Mouse (Mus musculus) stomach, embryonic 15.5 days (tissue): ENCODE measurements around the gene Ctcf. TPM values are rescaled to one million over a fixed set of nuclear protein-coding genes. Genes with fewer than 3 reads are reported as not detected.

Source experiments
- ATAC-seq: fragments of 200-750 bp; cut with Nextera tagmentation; 2 replicates; pipeline ENCODE4 v1.8.0; 2017; ENCODE audit warnings: low read depth, moderate number of reproducible peaks, moderate TSS enrichment; ENCODE audit not compliant: insufficient read depth, low FRiP score
- H3K27ac ChIP-seq: fragments of 300-500 bp; sonication (generic); 2 replicates; pipeline ENCODE4 v1.5.1; 2015; ENCODE audit warnings: mild to moderate bottlenecking, inconsistent platforms
- H3K27me3 ChIP-seq: fragments of 300-500 bp; sonication (generic); replicated peaks from 2 replicates; pipeline ENCODE4 v1.6.1; 2015; ENCODE audit warnings: inconsistent platforms
- H3K36me3 ChIP-seq: fragments of 300-500 bp; sonication (generic); 2 replicates; pipeline ENCODE4 v1.6.1; 2015; ENCODE audit warnings: inconsistent platforms
- H3K4me1 ChIP-seq: fragments of 300-500 bp; sonication (generic); 2 replicates; pipeline ENCODE4 v1.6.1; 2015; ENCODE audit warnings: inconsistent platforms
- H3K4me2 ChIP-seq: fragments of 300-500 bp; sonication (generic); 2 replicates; pipeline ENCODE4 v1.6.1; 2015; ENCODE audit warnings: mild to moderate bottlenecking, inconsistent platforms
- H3K4me3 ChIP-seq: fragments of 300-500 bp; sonication (generic); replicated peaks from 2 replicates; pipeline ENCODE4 v1.5.1; 2015; ENCODE audit warnings: inconsistent platforms
- H3K9ac ChIP-seq: fragments of 300-500 bp; sonication (generic); 2 replicates; pipeline ENCODE4 v1.6.1; 2015; ENCODE audit warnings: inconsistent platforms
- H3K9me3 ChIP-seq: fragments of 300-500 bp; sonication (generic); 2 replicates; pipeline ENCODE4 v1.6.1; 2016; ENCODE audit warnings: inconsistent platforms
- WGBS: fragments of 180-500 bp; shearing (Covaris S2); methylation state at CpG from one replicate; pipeline ENCODE4 v1.1.7; 2015; 5-methylcytosine and 5-hydroxymethylcytosine counted together
- polyA plus RNA-seq: library from polyadenylated mRNA; unstranded; fragments of >200 nt; fragmentation: Nextera tagmentation; extraction: Ambion mirVana; gene quantifications from 2 replicates; pipeline ENCODE4 v1.2.1, GENCODE M21; 2015

The Ctcf gene
- polyA plus RNA-seq, 1 experiment from 2014 or later: 112 TPM

DNA sequence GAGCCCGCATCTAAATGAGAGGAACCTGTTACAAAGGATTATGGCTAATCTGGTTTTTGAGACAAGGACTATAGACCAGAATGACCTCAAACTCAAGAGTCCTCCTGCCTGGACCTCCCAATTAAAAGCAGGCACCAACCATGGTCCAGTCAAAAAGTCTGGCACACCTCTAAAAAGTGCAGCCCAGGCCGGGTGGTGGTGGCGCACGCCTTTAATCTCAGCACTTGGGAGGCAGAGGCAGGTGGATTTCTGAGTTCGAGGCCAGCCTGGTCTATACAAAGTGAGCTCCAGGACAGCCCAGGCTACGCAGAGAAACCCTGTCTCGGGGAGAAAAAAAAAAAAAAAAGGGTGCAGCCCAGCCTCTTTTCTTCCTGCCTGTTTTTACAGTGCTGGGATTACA, 49.0 kb downstream of the Ctcf start:
- Histone ChIP-seq H3K4me1 (peaks cover 7% of the 10 kb centered on the region), H3K4me3 (no peak overlapping the region), H3K36me3 (peaks cover 20% of the 10 kb centered on the region), H3K4me2 (peak overlapping the region; percentile 46; the same call in 1 of the 2 replicates), H3K9ac (no peak overlapping the region), H3K27me3 (no peaks in the 10 kb centered on the region), H3K9me3 (no peaks in the 10 kb centered on the region), H3K27ac (no peak overlapping the region)
- 69% methylated on average over 7 of the region's 7 CpGs for WGBS
- no peak for ATAC-seq

DNA sequence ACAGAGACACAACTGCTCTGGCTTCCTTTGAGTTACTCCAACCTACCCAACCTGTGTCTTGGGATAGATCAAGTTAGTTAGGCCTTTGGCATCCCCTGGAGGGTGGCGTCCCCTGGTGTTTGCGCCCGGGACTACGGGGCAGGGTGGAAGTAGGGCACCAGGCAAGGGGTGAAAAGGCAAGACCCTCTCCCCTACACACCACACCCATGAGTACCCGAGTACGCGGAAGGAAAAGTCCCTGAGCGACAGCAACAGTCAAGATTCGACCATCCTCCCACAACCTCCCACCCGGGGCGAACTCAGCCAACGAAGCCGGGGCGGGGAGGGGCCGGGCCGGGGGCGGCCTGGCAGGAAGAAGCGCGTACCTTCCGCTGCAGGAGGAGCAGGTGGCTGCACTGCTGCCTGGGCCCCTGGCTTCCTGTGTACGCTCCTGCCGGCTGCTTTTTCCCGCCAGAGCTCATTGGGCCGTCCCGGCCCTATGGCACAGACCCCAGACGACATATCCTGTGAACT, 49.5 kb downstream of the Ctcf start, which contains the start of gene Carmil2:
Gene Carmil2 (plus strand): TSS at position 479 of the 513 bp plus-strand sequence.
- Histone ChIP-seq H3K27me3 (no peaks in the 10 kb centered on the region), H3K9ac (no peak within 1 kb of the TSS), H3K27ac (no peak within 1 kb of the TSS), H3K9me3 (no peaks in the 10 kb centered on the region), H3K4me3 (peak within 1 kb of the TSS; percentile 17; the same call in 1 of the 2 replicates), H3K4me2 (peak within 1 kb of the TSS; percentile 46), H3K36me3 (peaks cover 15% of the 10 kb centered on the region), H3K4me1 (peaks cover 7% of the 10 kb centered on the region)
- 4% methylated on average over 25 of the region's 26 CpGs for WGBS
- ATAC-seq: peak; percentile 37; the same call in 1 of the 2 replicates

DNA sequence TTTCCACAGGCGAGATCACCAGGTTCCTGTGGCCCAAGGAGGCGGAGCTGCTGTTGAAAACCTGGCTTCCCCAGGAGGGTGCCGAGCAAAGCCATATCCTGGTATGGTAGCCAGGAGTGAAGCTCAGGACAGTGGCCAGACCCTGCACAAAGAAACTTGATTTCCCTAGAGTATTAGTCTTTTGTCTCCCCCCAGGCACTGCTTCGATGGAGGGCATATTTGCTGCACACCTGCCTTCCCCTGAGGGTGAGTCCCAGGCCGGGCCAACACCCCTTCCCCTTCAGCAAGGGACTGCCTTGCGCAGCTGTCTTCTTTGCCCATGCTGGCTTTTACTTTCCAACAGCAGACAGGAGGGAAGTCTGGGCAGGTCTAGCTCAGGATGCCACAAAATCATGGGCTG, 50.2 kb downstream of the Ctcf start:
- no peak overlapping the region for H3K4me3 ChIP-seq
- peaks cover 7% of the 10 kb centered on the region for H3K4me1 ChIP-seq
- H3K36me3 ChIP-seq: peaks cover 8% of the 10 kb centered on the region
- no peak overlapping the region for H3K9ac ChIP-seq
- no peak for ATAC-seq
- H3K27me3 ChIP-seq: no peaks in the 10 kb centered on the region
- H3K4me2 ChIP-seq: no peak overlapping the region
- no peaks in the 10 kb centered on the region for H3K9me3 ChIP-seq
- 63% methylated on average over 6 of the region's 6 CpGs for WGBS
- no peak overlapping the region for H3K27ac ChIP-seq

DNA sequence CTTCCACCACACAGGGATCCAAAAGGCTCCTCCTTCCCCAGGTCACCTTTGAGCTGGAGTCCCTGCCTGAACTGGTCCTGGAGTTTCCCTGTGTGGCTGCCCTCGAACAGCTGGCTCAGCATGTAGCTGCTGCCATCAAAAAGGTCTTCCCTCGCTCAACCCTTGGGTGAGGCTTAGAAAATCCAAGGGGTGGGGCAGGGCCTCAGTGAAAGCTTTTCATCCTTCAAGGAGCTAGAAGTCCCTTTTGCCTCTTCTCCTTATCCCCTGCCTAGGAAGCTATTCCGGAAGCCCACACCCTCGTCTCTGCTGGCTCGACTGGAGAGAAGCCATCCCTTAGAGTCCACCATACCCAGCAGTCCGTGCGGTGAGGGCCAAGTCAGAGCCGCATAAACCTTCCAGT, 51.1 kb downstream of the Ctcf start:
- Histone ChIP-seq H3K4me1 (peaks cover 7% of the 10 kb centered on the region), H3K27ac (no peak overlapping the region), H3K4me3 (no peak overlapping the region), H3K27me3 (no peaks in the 10 kb centered on the region), H3K9me3 (no peaks in the 10 kb centered on the region), H3K4me2 (no peak overlapping the region), H3K9ac (no peak overlapping the region), H3K36me3 (peaks cover 8% of the 10 kb centered on the region)
- WGBS: 68% methylated on average over 8 of the region's 8 CpGs
- ATAC-seq: no peak

DNA sequence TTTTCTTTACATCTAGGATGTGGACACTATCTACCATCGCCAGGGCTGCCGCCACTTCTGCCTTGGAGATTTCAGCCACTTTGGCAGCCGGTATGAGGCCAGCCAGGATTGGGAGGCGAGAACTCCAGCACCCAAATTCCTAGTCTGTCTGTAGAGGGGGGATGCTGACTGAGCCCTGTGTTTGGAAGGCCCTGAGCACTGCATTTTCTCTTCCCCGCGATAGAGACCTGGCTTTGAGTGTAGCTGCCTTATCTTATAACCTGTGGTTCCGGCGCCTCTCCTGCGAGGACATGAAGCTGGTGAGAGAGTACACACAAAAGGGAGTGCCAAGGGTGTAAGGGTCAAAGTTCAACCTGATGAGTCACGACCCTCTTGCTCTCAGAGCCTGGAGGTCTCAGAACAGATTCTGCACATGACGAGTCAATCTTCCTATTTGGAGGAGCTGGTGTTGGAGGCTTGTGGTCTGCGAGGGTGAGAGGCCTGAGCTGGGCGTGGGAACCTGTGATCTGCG, 51.9 kb downstream of the Ctcf start:
- Histone ChIP-seq H3K4me1 (peaks cover 7% of the 10 kb centered on the region), H3K9ac (no peak overlapping the region), H3K4me3 (no peak overlapping the region), H3K9me3 (no peaks in the 10 kb centered on the region), H3K4me2 (no peak overlapping the region), H3K27ac (no peak overlapping the region), H3K27me3 (no peaks in the 10 kb centered on the region), H3K36me3 (peaks cover 8% of the 10 kb centered on the region; the same call in 1 of the 2 replicates)
- ATAC-seq: no peak
- 49% methylated on average over 14 of the region's 14 CpGs for WGBS

DNA sequence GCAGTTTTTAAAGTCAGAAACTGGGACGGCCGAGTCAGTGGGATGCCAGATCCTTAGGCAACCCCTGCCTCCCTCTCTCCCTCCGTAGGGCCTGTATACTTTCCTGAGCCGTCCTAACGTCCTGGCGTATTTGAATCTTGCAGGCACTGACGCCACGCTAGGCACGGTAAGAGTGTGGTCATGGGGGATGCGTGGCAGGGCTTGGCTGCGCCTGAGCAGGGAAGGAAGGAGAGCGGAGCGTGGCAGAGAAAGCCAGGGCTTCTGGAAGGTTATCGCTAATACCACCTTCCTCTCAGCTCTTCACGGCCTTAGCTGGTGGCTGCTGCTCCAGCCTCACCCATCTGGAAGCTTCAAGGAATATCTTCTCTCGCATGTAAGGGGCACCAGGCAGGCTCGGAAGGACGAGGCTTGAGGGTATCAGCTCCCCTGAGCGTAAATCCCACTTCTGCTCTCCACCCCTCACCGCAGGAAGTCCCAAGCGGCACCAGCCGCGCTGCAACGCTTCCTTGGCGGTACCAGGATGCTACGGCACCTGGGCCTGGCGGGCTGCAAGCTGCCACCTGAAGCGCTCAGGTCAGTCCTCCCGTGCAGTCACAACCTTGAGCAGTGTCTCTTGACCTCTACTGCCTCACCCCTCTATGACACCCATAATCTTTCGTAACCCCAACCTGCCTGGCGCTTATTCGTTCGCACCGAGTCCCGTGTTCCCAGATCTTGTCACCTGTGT, 53.1 kb downstream of the Ctcf start:
- Histone ChIP-seq H3K4me2 (no peak overlapping the region), H3K27ac (no peak overlapping the region), H3K9ac (no peak overlapping the region), H3K4me3 (no peak overlapping the region), H3K36me3 (no peaks in the 10 kb centered on the region), H3K9me3 (no peaks in the 10 kb centered on the region), H3K27me3 (peaks cover 1% of the 10 kb centered on the region; the same call in 1 of the 2 replicates), H3K4me1 (peaks cover 13% of the 10 kb centered on the region)
- 65% methylated on average over 35 of the region's 35 CpGs for WGBS
- ATAC-seq: no peak

DNA sequence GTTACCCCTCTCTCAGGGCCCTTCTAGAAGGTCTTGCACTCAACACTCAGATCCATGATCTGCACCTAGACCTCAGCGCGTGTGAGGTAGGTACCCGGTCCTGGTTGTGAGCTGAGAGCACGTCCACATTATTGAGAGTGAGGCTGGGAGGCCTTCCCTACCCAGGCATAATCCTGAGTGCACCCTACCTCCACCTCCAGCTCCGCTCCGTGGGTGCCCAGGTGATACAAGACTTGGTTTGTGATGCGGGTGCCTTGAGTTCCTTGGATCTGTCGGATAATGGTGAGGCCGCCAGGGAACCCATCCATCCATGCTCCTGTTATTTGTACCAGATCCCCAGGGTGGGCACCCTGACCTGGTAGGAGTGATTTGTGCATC, 53.6 kb downstream of the Ctcf start:
- Histone ChIP-seq H3K4me3 (no peak overlapping the region), H3K36me3 (no peaks in the 10 kb centered on the region), H3K9ac (no peak overlapping the region), H3K9me3 (no peaks in the 10 kb centered on the region), H3K4me2 (no peak overlapping the region), H3K27ac (no peak overlapping the region), H3K4me1 (peaks cover 15% of the 10 kb centered on the region), H3K27me3 (peaks cover 3% of the 10 kb centered on the region; the same call in 1 of the 2 replicates)
- no peak for ATAC-seq
- 87% methylated on average over 9 of the region's 9 CpGs for WGBS

DNA sequence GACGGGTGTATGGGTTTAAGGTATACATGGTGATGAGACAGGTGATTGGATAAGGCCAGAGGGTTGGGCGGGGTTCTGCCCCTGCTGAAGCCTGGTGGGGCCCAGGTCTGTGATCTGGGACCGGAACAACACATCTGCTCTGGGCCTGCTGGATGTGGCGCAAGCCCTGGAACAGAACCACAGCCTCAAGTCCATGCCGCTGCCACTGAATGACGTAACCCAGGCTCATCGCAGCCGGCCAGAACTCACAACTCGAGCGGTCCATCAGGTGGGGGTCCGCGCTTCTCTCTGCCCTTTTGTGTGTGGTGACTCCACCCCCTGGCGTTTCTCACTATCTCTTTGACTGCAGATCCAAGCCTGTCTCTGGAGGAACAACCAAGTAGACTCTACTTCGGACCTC, 54.6 kb downstream of the Ctcf start:
- 71% methylated on average over 14 of the region's 14 CpGs for WGBS
- no peaks in the 10 kb centered on the region for H3K36me3 ChIP-seq
- no peak overlapping the region for H3K27ac ChIP-seq
- no peak for ATAC-seq
- H3K27me3 ChIP-seq: peaks cover 3% of the 10 kb centered on the region; the same call in 1 of the 2 replicates
- no peak overlapping the region for H3K4me3 ChIP-seq
- H3K9me3 ChIP-seq: no peaks in the 10 kb centered on the region
- H3K9ac ChIP-seq: no peak overlapping the region
- H3K4me2 ChIP-seq: no peak overlapping the region
- H3K4me1 ChIP-seq: peaks cover 10% of the 10 kb centered on the region

DNA sequence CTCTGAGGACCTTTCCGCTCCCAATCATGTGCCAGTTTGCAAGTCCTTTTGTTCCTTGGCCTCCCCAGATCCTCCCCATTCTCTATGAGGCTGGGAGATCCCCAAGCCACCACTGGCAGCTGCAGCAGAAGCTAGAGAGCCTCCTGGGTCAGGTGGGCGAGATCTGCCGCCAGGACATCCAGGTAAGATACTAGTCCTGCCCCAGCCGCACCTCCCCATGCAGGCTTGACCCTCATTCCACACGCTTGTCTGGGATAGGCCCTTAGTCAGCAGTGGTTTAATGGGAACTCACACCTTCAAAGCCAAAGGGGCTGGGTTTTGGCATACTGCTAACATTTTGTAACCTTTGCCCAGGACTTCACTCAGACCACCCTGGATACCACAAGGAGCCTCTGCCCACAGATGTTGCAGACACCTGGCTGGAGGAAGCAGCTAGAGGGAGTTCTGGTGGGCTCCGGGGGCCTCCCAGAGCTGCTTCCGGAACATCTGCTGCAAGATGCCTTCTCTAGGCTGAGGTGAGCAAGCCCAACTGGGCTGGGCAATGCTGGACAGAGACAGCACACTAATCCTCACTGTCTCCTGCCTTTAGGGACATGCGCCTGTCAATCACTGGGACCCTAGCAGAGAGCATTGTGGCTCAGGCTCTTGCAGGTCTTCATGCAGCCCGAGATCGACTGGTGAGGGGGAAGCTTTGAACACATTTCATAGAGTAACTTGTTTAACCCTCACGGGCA, 56.2 kb downstream of the Ctcf start:
- WGBS: 91% methylated on average over 11 of the region's 11 CpGs

DNA sequence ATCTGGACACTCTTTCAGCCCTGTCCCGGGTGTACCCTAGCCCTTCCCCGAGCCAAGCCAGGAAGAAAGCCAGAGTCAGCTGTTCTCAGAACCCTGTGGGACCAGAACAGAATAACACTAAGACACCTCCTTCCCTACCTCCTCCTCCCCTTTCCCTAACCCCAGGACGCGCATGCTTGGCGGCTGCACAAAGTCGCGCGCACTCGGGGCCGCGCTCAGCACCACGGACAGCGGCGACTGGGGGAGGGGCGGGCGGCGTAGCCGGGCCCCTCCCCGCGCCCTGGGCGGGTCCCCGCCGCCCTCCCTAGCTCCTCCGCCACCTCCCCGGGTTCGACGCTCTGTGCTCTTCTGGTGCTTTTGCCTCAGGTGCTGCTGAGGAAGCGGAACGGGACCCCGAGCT, 57.3 kb downstream of the Ctcf start:
- WGBS: 2% methylated on average over 26 of the region's 30 CpGs

More for the DNA sequence above, 56.2 kb downstream of the Ctcf start:
- peaks cover 8% of the 10 kb centered on the region for H3K4me1 ChIP-seq
- no peak overlapping the region for H3K4me3 ChIP-seq
- no peak overlapping the region for H3K4me2 ChIP-seq
- peaks cover 3% of the 10 kb centered on the region; the same call in 1 of the 2 replicates for H3K27me3 ChIP-seq
- no peak overlapping the region for H3K27ac ChIP-seq
- peaks cover 7% of the 10 kb centered on the region; the same call in 1 of the 2 replicates for H3K36me3 ChIP-seq
- H3K9me3 ChIP-seq: no peaks in the 10 kb centered on the region
- ATAC-seq: no peak
- no peak overlapping the region for H3K9ac ChIP-seq

DNA sequence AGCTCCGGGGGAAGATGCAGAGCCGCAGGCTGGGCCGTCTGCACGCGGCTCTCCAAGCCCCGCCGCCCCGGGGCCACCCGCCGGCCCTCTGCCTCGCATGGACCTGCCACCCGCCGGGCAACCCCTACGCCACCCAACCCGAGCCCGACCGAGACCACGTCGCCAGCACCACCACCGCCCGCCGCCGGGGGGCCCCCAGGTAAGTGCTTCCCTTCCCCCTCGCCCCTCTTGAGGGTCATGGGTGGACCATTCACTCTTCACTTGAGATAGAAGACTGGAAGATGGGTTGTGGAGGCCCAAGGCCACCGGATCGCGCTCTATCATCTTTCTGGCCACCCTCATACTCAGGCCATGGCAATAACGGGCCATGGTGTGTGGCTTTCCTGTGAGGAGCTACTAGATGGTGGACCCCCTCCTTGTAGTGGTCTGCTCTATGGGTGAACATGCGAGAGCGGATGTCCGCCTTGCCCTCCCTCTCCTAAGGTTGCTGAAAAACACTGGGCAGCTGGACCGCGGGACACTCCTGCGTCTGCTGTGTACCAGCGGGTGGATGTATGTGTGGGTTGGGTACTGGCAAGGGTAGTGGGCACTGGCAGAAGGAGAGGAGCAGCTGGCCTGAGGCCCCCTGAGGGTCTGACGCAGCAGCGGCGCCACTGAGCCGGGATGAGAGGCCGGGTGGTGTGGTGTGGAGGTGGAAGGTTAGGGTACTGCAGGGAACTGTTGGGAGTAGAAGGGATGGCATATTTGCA, 57.9 kb downstream of the Ctcf start:
- Histone ChIP-seq H3K9ac (peak overlapping the region; percentile 29; the same call in 1 of the 2 replicates), H3K4me3 (peak overlapping the region; percentile 48)
- 15% methylated on average over 36 of the region's 40 CpGs for WGBS

More for the DNA sequence above, 57.3 kb downstream of the Ctcf start:
- peak; percentile 28; the same call in 1 of the 2 replicates for ATAC-seq
- H3K27ac ChIP-seq: no peak overlapping the region
- peak overlapping the region; percentile 48 for H3K4me3 ChIP-seq
- peak overlapping the region; percentile 96 for H3K4me2 ChIP-seq
- H3K4me1 ChIP-seq: peaks cover 8% of the 10 kb centered on the region
- H3K27me3 ChIP-seq: peaks cover 3% of the 10 kb centered on the region; the same call in 1 of the 2 replicates
- H3K9ac ChIP-seq: 0 out of 2 replicates have a peak overlapping the region, but pooled peaks have one; percentile 29
- H3K9me3 ChIP-seq: no peaks in the 10 kb centered on the region
- peaks cover 7% of the 10 kb centered on the region; the same call in 1 of the 2 replicates for H3K36me3 ChIP-seq

More for the DNA sequence above, 57.9 kb downstream of the Ctcf start:
- ATAC-seq: peak; percentile 18; the same call in 1 of the 2 replicates
- H3K4me1 ChIP-seq: peaks cover 8% of the 10 kb centered on the region
- H3K4me2 ChIP-seq: peak overlapping the region; percentile 96
- H3K9me3 ChIP-seq: no peaks in the 10 kb centered on the region
- H3K36me3 ChIP-seq: peaks cover 7% of the 10 kb centered on the region; the same call in 1 of the 2 replicates
- H3K27me3 ChIP-seq: peaks cover 3% of the 10 kb centered on the region; the same call in 1 of the 2 replicates
- no peak overlapping the region for H3K27ac ChIP-seq
